Mouse (Mus musculus) left cerebral cortex, postnatal 14 days (tissue): ENCODE results near the gene Olfr310. TPM values are rescaled to one million over a fixed set of nuclear protein-coding genes. Genes with fewer than 3 reads are reported as not detected.

ENCODE experiments used
- DNase-seq, 2 experiments: peaks; one replicate each; pipeline ENCODE4 v3.0.0; 2021 to 2022; ENCODE audit warnings: low spot score in 2 of 2, mixed read lengths in 1 of 2
- intact Hi-C: fragments of 180-260 bp; cut with DNase I; formaldehyde crosslinking; loops from one replicate; pipeline ENCODE4 v1.15.1; 2025
- long read RNA-seq, 2 experiments: library from polyadenylated mRNA; stranded (forward); transcript quantifications; one replicate each; pipeline ENCODE4 v2.0.0; 2021
- microRNA-seq, 2 experiments: library from miRNA; unstranded; fragments of <30 nt; microRNA quantifications; one replicate each; pipeline ENCODE4 v1.2.0; 2022
- total RNA-seq, 2 experiments: library from RNA; stranded (reverse); gene quantifications; 2 replicates each; pipeline ENCODE4 v1.2.3; 2021

Olfr310 gene
- not detected for total RNA-seq
- long read RNA-seq, experiment 1 = 0 reads
- long read RNA-seq, experiment 2 = 0 reads

- intact Hi-C loops = no loop called here
- DNase-seq = no peak
These were observed at the start of gene Olfr310 for GRCm38 (mm10) chr7:86277072-86277471. Gene Olfr310, minus strand, starts transcription at chr7:86277172.

DNA sequence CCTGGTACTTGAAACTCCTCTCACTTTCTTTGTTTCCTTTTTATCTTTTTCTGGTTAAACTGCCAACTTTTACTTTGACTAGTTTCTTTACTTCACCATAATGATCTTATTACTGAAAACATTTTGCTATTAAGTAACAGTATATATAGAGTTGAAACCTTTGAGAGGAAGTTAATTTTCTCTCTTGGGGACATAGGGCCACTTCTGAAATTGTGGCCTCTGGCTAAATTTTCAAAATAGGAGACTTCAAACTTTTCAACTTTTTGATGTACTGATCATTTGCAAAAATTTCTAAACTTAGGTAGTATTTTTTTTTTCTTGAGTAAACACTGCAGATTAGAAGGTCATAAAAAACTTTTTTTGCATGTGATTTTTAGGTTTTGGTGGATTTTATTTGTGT, 48.6 kb upstream of the Olfr310 start, which contains the start of gene Olfr308:
Gene Olfr308, minus strand, starts transcription at position 101 of the 400 bp plus-strand sequence.
- intact Hi-C loops = no loop called here
- no peak for DNase-seq

- DNase-seq = no peak
- intact Hi-C loops = no loop called here
These were observed 44.4 kb upstream of the Olfr310 start for GRCm38 (mm10) chr7:86321323-86321722.

- no peak for DNase-seq
- intact Hi-C loops = no loop called here
These were observed 36.6 kb upstream of the Olfr310 start, which contains the start of gene Olfr309 for GRCm38 (mm10) chr7:86313608-86314007. Gene Olfr309, minus strand, starts transcription at chr7:86313708.

DNA sequence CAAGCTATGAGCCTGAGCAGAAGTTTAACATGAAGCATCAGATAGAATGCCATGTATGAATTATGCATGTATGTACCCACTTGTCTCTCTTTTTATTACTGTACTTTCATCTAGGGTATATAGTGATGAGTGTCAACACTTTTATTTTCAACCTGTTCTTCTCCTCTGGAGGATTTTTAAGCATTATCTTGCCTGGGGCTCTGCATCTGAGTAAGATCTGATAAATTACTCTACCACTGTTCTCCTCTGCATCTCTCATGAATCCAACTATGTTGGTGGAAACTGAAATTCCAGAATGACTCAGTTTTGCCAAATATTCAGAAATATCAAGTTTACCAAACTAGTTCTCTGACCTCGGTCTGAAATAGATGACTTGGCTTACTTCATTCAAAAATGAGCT, 30.8 kb downstream of the Olfr310 start, which contains the start of gene Vmn2r76:
Gene Vmn2r76, minus strand, starts transcription at position 101 of the 400 bp plus-strand sequence.
- DNase-seq = no peak
- intact Hi-C loops = no loop called here

Small RNA genes lying within 50 kb of the gene (microRNA-seq; reads per million reads assigned to microRNA genes)
- gene Gm23192 = 0 reads per million in 2 experiments

Other genes with a start within 250 kb of the Olfr310 start
- not detected for gene Vmn2r75, start 105.4 kb downstream of the Olfr310 start, total RNA-seq
- gene Vmn2r76, start 30.9 kb downstream of the Olfr310 start, total RNA-seq = not detected
- not detected for gene Olfr309, start 36.5 kb upstream of the Olfr310 start, total RNA-seq
- not detected for gene Olfr308, start 48.5 kb upstream of the Olfr310 start, total RNA-seq
- not detected for gene Olfr307, start 60.4 kb upstream of the Olfr310 start, total RNA-seq
- not detected for gene Olfr305, start 89.8 kb upstream of the Olfr310 start, total RNA-seq
- not detected for gene Olfr304, start 109.5 kb upstream of the Olfr310 start, total RNA-seq
- not detected for gene Olfr303, start 120.6 kb upstream of the Olfr310 start, total RNA-seq
- not detected for gene Olfr301, start 126.7 kb upstream of the Olfr310 start, total RNA-seq
- gene Olfr299, start 182.7 kb upstream of the Olfr310 start, total RNA-seq = not detected
- not detected for gene Olfr298, start 215.3 kb upstream of the Olfr310 start, total RNA-seq
- gene Olfr297, start 242.8 kb upstream of the Olfr310 start, total RNA-seq = not detected